Mouse (Mus musculus) T-helper 1 cell (primary cell): Measurements from ENCODE around the gene Ntrk1.

Experiments
- in situ Hi-C: fragments of 300-600 bp; cut with MboI, MseI; formaldehyde crosslinking; loops from one replicate; pipeline ENCODE4 v1.15.1; 2025; ENCODE audit warnings: high pct_unique_total_duplicates

The Ntrk1 gene

GRCm38 (mm10) chr3:87785626-87786214, 9.2 kb downstream of the Ntrk1 start:
- in situ Hi-C loops, result no loop called here

- in situ Hi-C loops, result no loop called here
Observed at GRCm38 (mm10) chr3:87785156-87785555, 9.8 kb downstream of the Ntrk1 start.

- in situ Hi-C loops, result no loop called here
Observed at GRCm38 (mm10) chr3:87783282-87784023, 11.5 kb downstream of the Ntrk1 start.

GRCm38 (mm10) chr3:87779086-87779485, 15.9 kb downstream of the Ntrk1 start:
- in situ Hi-C loops, result no loop called here

- in situ Hi-C loops, result no loop called here
Observed at GRCm38 (mm10) chr3:87778283-87778682, 16.7 kb downstream of the Ntrk1 start.

GRCm38 (mm10) chr3:87771088-87771487, 23.9 kb downstream of the Ntrk1 start:
- in situ Hi-C loops, result no loop called here

- in situ Hi-C loops, result no loop called here
Observed at GRCm38 (mm10) chr3:87770280-87770679, 24.7 kb downstream of the Ntrk1 start.

- in situ Hi-C loops, result loop anchor here (5.0 kb wide), 1 partner anchor 48 kb away; no protein-coding TSS in a partner anchor
Observed at GRCm38 (mm10) chr3:87769506-87769905, 25.5 kb downstream of the Ntrk1 start.

GRCm38 (mm10) chr3:87768844-87769243, 26.1 kb downstream of the Ntrk1 start:
- in situ Hi-C loops, result loop anchor here (5.0 kb wide), 1 partner anchor 48 kb away; no protein-coding TSS in a partner anchor

GRCm38 (mm10) chr3:87768431-87768830, 26.5 kb downstream of the Ntrk1 start:
- in situ Hi-C loops, result loop anchor here (5.0 kb wide), 1 partner anchor 49 kb away; no protein-coding TSS in a partner anchor

- in situ Hi-C loops, result loop anchor here (5.0 kb wide), 1 partner anchor 50 kb away; no protein-coding TSS in a partner anchor
Observed at GRCm38 (mm10) chr3:87767764-87768163, 27.2 kb downstream of the Ntrk1 start.

GRCm38 (mm10) chr3:87766284-87766667, 28.7 kb downstream of the Ntrk1 start:
- in situ Hi-C loops, result loop anchor here (5.0 kb wide), 1 partner anchor 51 kb away; no protein-coding TSS in a partner anchor

- in situ Hi-C loops, result loop anchor here (5.0 kb wide), 1 partner anchor 52 kb away; no protein-coding TSS in a partner anchor
Observed at GRCm38 (mm10) chr3:87765631-87766283, 29.2 kb downstream of the Ntrk1 start.

- in situ Hi-C loops, result loop anchor here (5.0 kb wide), 1 partner anchor 52 kb away; no protein-coding TSS in a partner anchor
Observed at GRCm38 (mm10) chr3:87765091-87765490, 29.9 kb downstream of the Ntrk1 start.

GRCm38 (mm10) chr3:87764506-87764905, 30.5 kb downstream of the Ntrk1 start:
- in situ Hi-C loops, result no loop called here

- in situ Hi-C loops, result no loop called here
Observed at GRCm38 (mm10) chr3:87763683-87764289, 31.2 kb downstream of the Ntrk1 start.

GRCm38 (mm10) chr3:87763202-87763601, 31.8 kb downstream of the Ntrk1 start:
- in situ Hi-C loops, result no loop called here

GRCm38 (mm10) chr3:87761408-87762375, 33.3 kb downstream of the Ntrk1 start:
- in situ Hi-C loops, result no loop called here

- in situ Hi-C loops, result no loop called here
Observed at GRCm38 (mm10) chr3:87758641-87759040, 36.3 kb downstream of the Ntrk1 start.

- in situ Hi-C loops, result no loop called here
Observed at GRCm38 (mm10) chr3:87756488-87756887, 38.5 kb downstream of the Ntrk1 start.

GRCm38 (mm10) chr3:87755964-87756363, 39.0 kb downstream of the Ntrk1 start:
- in situ Hi-C loops, result no loop called here
